Mouse (Mus musculus) spleen, postnatal 36 days (tissue): Measurements from ENCODE around the gene Prss29.

ENCODE experiments used
- DNase-seq, 2 experiments: peaks; one replicate each; pipeline ENCODE4 v3.0.0; 2022; ENCODE audit warnings: low spot score in 2 of 2, mixed read lengths in 1 of 2

Prss29 gene

DNA sequence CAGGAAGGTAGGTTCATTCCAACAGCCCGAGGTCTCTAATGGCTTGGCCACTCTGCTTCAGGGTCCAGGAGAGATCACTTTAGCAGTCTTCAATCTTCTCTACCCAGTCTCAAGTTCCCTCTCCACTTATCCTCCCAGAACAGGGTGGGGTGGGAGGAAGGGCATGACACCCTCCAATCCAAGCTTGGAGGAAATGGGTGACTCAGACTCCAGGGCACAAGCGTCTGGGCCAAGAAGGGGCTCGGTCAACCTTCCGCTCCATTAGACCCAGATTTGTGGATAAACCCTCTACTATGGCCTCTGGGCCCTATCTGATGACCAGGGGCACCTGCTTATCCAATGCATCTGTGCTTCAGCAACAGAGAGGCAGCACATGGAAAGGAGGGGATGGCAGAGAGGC, 27.0 kb downstream of the Prss29 start, which contains the start of gene Tpsab1:
Gene Tpsab1 (minus strand): TSS at position 101 of the 400 bp plus-strand sequence.
- DNase-seq = no peak

DNA sequence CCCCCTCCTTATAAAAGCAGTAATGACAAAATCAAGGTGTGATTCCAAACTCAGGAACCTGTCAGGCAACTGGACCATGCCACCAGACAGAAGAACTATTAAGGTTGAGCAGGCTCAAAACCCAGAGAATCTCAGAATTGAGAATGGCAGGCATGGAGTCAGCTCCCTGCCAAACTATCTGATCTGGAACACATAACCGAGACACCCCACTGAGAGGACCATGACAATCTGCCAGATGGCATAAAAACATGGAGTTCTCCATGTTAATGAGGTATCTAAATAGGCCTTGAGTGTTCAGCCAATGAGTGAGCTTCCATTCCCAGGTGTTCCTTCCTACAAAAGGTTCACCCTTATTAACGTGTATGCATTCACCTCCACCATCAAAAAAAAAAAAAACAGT, 42.8 kb downstream of the Prss29 start:
- DNase-seq = no peak

GRCm38 (mm10) chr17:25363726-25364125, 45.3 kb downstream of the Prss29 start:
- DNase-seq = no peak

GRCm38 (mm10) chr17:25366005-25366404, 47.6 kb downstream of the Prss29 start, which contains the start of gene Tpsb2:
TSS of gene Tpsb2 (plus strand) at chr17:25366305.
- DNase-seq = no peak

DNA sequence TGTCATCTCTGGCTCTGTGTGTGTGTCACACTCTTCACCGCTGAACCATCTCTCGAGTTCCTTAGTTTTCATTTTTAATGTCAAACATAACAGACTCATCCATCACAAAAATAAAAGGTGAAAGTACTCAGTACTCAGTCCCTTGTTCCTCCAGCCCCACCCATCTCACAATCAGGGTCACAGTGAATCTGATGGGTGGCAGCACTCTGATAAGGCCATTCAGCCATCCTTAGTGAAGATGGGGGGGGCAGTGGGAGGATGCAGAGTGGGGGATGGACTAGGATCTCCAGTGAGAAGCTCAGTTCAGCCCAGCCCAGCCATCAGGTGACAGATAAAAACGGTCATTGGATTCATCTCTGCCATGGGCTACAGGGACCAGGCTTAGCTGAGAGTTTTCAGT, 50.5 kb downstream of the Prss29 start, which contains the start of gene Tpsg1:
Gene Tpsg1 (plus strand): TSS at position 301 of the 400 bp plus-strand sequence.
- no peak for DNase-seq
